Mouse (Mus musculus): ENCODE data around the gene Mob3a. TPM values are rescaled to one million over a fixed set of nuclear protein-coding genes. Genes with fewer than 3 reads are reported as not detected.
A peak's percentile ranks its signal among the peaks of the same experiment; 100 is the strongest.

Mob3a gene
- polyA plus RNA-seq, 1 experiment from 2014 or later = 43.2 TPM

- ATAC-seq (ENCODE audit: low FRiP score, low TSS enrichment) = no peak
- H3K36me3 ChIP-seq (ENCODE audit: insufficient read depth, low read length) = peaks cover 12% of the 10 kb centered on the region; the same call in 1 of the 2 replicates
- no peak overlapping the region for H3K4me3 ChIP-seq (ENCODE audit: low read length)
- H3K4me1 ChIP-seq (ENCODE audit: insufficient read depth, low read length) = peaks cover 16% of the 10 kb centered on the region
- no peaks in the 10 kb centered on the region for H3K27me3 ChIP-seq (ENCODE audit: insufficient read depth, low read length)
- H3K4me2 ChIP-seq (replicated peaks; ENCODE audit: low read depth, low read length) = no peak overlapping the region
- H3K9me3 ChIP-seq (ENCODE audit: low read length) = no peaks in the 10 kb centered on the region
- 73% methylated on average over 5 of the region's 5 CpGs for WGBS
- no peak overlapping the region for H3K9ac ChIP-seq (replicated peaks; ENCODE audit: low read length)
- H3K27ac ChIP-seq (ENCODE audit: low read length) = no peak overlapping the region
These were observed 35.0 kb upstream of the Mob3a start for GRCm38 (mm10) chr10:80736731-80737130.

- ATAC-seq (ENCODE audit: low FRiP score, low TSS enrichment) = no peak
- no peak overlapping the region for H3K4me2 ChIP-seq (replicated peaks; ENCODE audit: low read depth, low read length)
- peaks cover 47% of the 10 kb centered on the region for H3K36me3 ChIP-seq (ENCODE audit: insufficient read depth, low read length)
- no peaks in the 10 kb centered on the region for H3K4me1 ChIP-seq (ENCODE audit: insufficient read depth, low read length)
- H3K4me3 ChIP-seq (ENCODE audit: low read length) = no peak overlapping the region
- no peak overlapping the region for H3K27ac ChIP-seq (ENCODE audit: low read length)
- H3K9ac ChIP-seq (replicated peaks; ENCODE audit: low read length) = no peak overlapping the region
- 92% methylated on average over 6 of the region's 6 CpGs for WGBS
- H3K9me3 ChIP-seq (ENCODE audit: low read length) = no peaks in the 10 kb centered on the region
- H3K27me3 ChIP-seq (ENCODE audit: insufficient read depth, low read length) = no peaks in the 10 kb centered on the region
These were observed 30.9 kb upstream of the Mob3a start for GRCm38 (mm10) chr10:80732611-80733101.

GRCm38 (mm10) chr10:80727369-80728127, 25.8 kb upstream of the Mob3a start:
- 82% methylated on average over 5 of the region's 5 CpGs for WGBS

GRCm38 (mm10) chr10:80717281-80717680, 15.5 kb upstream of the Mob3a start:
- no peaks in the 10 kb centered on the region for H3K9me3 ChIP-seq (ENCODE audit: low read length)
- H3K27ac ChIP-seq (ENCODE audit: low read length) = no peak overlapping the region
- ATAC-seq (ENCODE audit: low FRiP score, low TSS enrichment) = no peak
- H3K4me1 ChIP-seq (ENCODE audit: insufficient read depth, low read length) = no peaks in the 10 kb centered on the region
- 79% methylated on average over 1 of the region's 1 CpGs for WGBS
- no peak overlapping the region for H3K4me2 ChIP-seq (replicated peaks; ENCODE audit: low read depth, low read length)
- H3K4me3 ChIP-seq (ENCODE audit: low read length) = no peak overlapping the region
- H3K9ac ChIP-seq (replicated peaks; ENCODE audit: low read length) = no peak overlapping the region
- H3K36me3 ChIP-seq (ENCODE audit: insufficient read depth, low read length) = peaks cover 91% of the 10 kb centered on the region
- H3K27me3 ChIP-seq (ENCODE audit: insufficient read depth, low read length) = no peaks in the 10 kb centered on the region

More at GRCm38 (mm10) chr10:80727369-80728127, 25.8 kb upstream of the Mob3a start:
- no peak for ATAC-seq (ENCODE audit: low FRiP score, low TSS enrichment)
- Histone ChIP-seq H3K9me3 (ENCODE audit: low read length) (no peaks in the 10 kb centered on the region), H3K27me3 (ENCODE audit: insufficient read depth, low read length) (no peaks in the 10 kb centered on the region), H3K9ac (replicated peaks; ENCODE audit: low read length) (no peak overlapping the region), H3K4me3 (ENCODE audit: low read length) (no peak overlapping the region), H3K36me3 (ENCODE audit: insufficient read depth, low read length) (peaks cover 84% of the 10 kb centered on the region), H3K27ac (ENCODE audit: low read length) (no peak overlapping the region), H3K4me2 (replicated peaks; ENCODE audit: low read depth, low read length) (no peak overlapping the region), H3K4me1 (ENCODE audit: insufficient read depth, low read length) (no peaks in the 10 kb centered on the region)

- ATAC-seq (ENCODE audit: low FRiP score, low TSS enrichment) = no peak
- Histone ChIP-seq H3K9me3 (ENCODE audit: low read length) (no peaks in the 10 kb centered on the region), H3K4me1 (ENCODE audit: insufficient read depth, low read length) (no peaks in the 10 kb centered on the region), H3K4me2 (replicated peaks; ENCODE audit: low read depth, low read length) (no peak overlapping the region), H3K36me3 (ENCODE audit: insufficient read depth, low read length) (peaks cover 94% of the 10 kb centered on the region), H3K27me3 (ENCODE audit: insufficient read depth, low read length) (no peaks in the 10 kb centered on the region), H3K27ac (ENCODE audit: low read length) (no peak overlapping the region), H3K9ac (replicated peaks; ENCODE audit: low read length) (no peak overlapping the region), H3K4me3 (ENCODE audit: low read length) (no peak overlapping the region)
- 84% methylated on average over 3 of the region's 3 CpGs for WGBS
These were observed 9.1 kb upstream of the Mob3a start for GRCm38 (mm10) chr10:80710834-80711233.

- H3K9ac ChIP-seq (replicated peaks; ENCODE audit: low read length) = no peak overlapping the region
- no peak overlapping the region for H3K4me3 ChIP-seq (ENCODE audit: low read length)
- peaks cover 20% of the 10 kb centered on the region for H3K4me1 ChIP-seq (ENCODE audit: insufficient read depth, low read length)
- no peaks in the 10 kb centered on the region for H3K9me3 ChIP-seq (ENCODE audit: low read length)
- WGBS = 77% methylated on average over 3 of the region's 3 CpGs
- H3K4me2 ChIP-seq (replicated peaks; ENCODE audit: low read depth, low read length) = no peak overlapping the region
- H3K36me3 ChIP-seq (ENCODE audit: insufficient read depth, low read length) = peaks cover 49% of the 10 kb centered on the region
- no peak for ATAC-seq (ENCODE audit: low FRiP score, low TSS enrichment)
- no peaks in the 10 kb centered on the region for H3K27me3 ChIP-seq (ENCODE audit: insufficient read depth, low read length)
- no peak overlapping the region for H3K27ac ChIP-seq (ENCODE audit: low read length)
These were observed 3.7 kb upstream of the Mob3a start for GRCm38 (mm10) chr10:80705479-80705878.

- no peaks in the 10 kb centered on the region for H3K27me3 ChIP-seq (ENCODE audit: insufficient read depth, low read length)
- H3K9ac ChIP-seq (replicated peaks; ENCODE audit: low read length) = no peak overlapping the region
- no peaks in the 10 kb centered on the region for H3K9me3 ChIP-seq (ENCODE audit: low read length)
- H3K4me1 ChIP-seq (ENCODE audit: insufficient read depth, low read length) = peaks cover 24% of the 10 kb centered on the region
- 65% methylated on average over 3 of the region's 3 CpGs for WGBS
- H3K4me2 ChIP-seq (replicated peaks; ENCODE audit: low read depth, low read length) = no peak overlapping the region
- no peak overlapping the region for H3K27ac ChIP-seq (ENCODE audit: low read length)
- H3K4me3 ChIP-seq (ENCODE audit: low read length) = no peak overlapping the region
- no peak for ATAC-seq (ENCODE audit: low FRiP score, low TSS enrichment)
- H3K36me3 ChIP-seq (ENCODE audit: insufficient read depth, low read length) = peaks cover 44% of the 10 kb centered on the region
These were observed 3.3 kb upstream of the Mob3a start for GRCm38 (mm10) chr10:80705033-80705432.

- no peak for ATAC-seq (ENCODE audit: low FRiP score, low TSS enrichment)
These were observed 2.6 kb upstream of the Mob3a start for GRCm38 (mm10) chr10:80704418-80704817.

GRCm38 (mm10) chr10:80703643-80704042, 1.9 kb upstream of the Mob3a start:
- Histone ChIP-seq H3K9ac (replicated peaks; ENCODE audit: low read length) (peak overlapping the region; percentile 67), H3K4me3 (ENCODE audit: low read length) (peak overlapping the region; percentile 61; the same call in 1 of the 2 replicates), H3K27ac (ENCODE audit: low read length) (0 out of 2 replicates have a peak overlapping the region, but pooled peaks have one; percentile 85), H3K4me1 (ENCODE audit: insufficient read depth, low read length) (peaks cover 29% of the 10 kb centered on the region), H3K27me3 (ENCODE audit: insufficient read depth, low read length) (no peaks in the 10 kb centered on the region), H3K9me3 (ENCODE audit: low read length) (no peaks in the 10 kb centered on the region), H3K36me3 (ENCODE audit: insufficient read depth, low read length) (peaks cover 30% of the 10 kb centered on the region), H3K4me2 (replicated peaks; ENCODE audit: low read depth, low read length) (peak overlapping the region; percentile 91)
- 86% methylated on average over 5 of the region's 5 CpGs for WGBS
- no peak for ATAC-seq (ENCODE audit: low FRiP score, low TSS enrichment)

More at GRCm38 (mm10) chr10:80704418-80704817, 2.6 kb upstream of the Mob3a start:
- no peaks in the 10 kb centered on the region for H3K27me3 ChIP-seq (ENCODE audit: insufficient read depth, low read length)
- H3K4me3 ChIP-seq (ENCODE audit: low read length) = no peak overlapping the region
- H3K27ac ChIP-seq (ENCODE audit: low read length) = no peak overlapping the region
- H3K9me3 ChIP-seq (ENCODE audit: low read length) = no peaks in the 10 kb centered on the region
- peaks cover 38% of the 10 kb centered on the region for H3K36me3 ChIP-seq (ENCODE audit: insufficient read depth, low read length)
- H3K4me1 ChIP-seq (ENCODE audit: insufficient read depth, low read length) = peaks cover 29% of the 10 kb centered on the region
- H3K9ac ChIP-seq (replicated peaks; ENCODE audit: low read length) = no peak overlapping the region
- no peak overlapping the region for H3K4me2 ChIP-seq (replicated peaks; ENCODE audit: low read depth, low read length)
- 87% methylated on average over 5 of the region's 5 CpGs for WGBS
